Mouse (Mus musculus): Measurements from ENCODE around the gene Prr29.
"Not testable (repeated sequence)": the region's sequence is repeated elsewhere in the genome, so short reads cannot be mapped to it uniquely, and the experiment has no call there.

Prr29 gene

GRCm38 (mm10) chr11:106365366-106365765, at the start of gene Prr29:
TSS of gene Prr29 (plus strand) at chr11:106365472.
- DNase-seq (ENCODE audit: low spot score in 2 of 2) = no peak

- DNase-seq (ENCODE audit: low spot score in 2 of 2) = no peak
These were observed 48.9 kb upstream of the Prr29 start for GRCm38 (mm10) chr11:106316416-106316815.

- no peak for DNase-seq (ENCODE audit: low spot score in 2 of 2)
These were observed 47.5 kb upstream of the Prr29 start for GRCm38 (mm10) chr11:106317801-106318200.

GRCm38 (mm10) chr11:106318406-106319366, 46.6 kb upstream of the Prr29 start:
- peak in 1 of 2 experiments; percentile 27 for DNase-seq (ENCODE audit: low spot score in 2 of 2)

GRCm38 (mm10) chr11:106324858-106325257, 40.4 kb upstream of the Prr29 start:
- DNase-seq (ENCODE audit: low spot score in 2 of 2) = peak in 1 of 2 experiments; percentile 21

GRCm38 (mm10) chr11:106325566-106326206, 39.6 kb upstream of the Prr29 start:
- DNase-seq (ENCODE audit: low spot score in 2 of 2) = peak; percentile 25 to 49

GRCm38 (mm10) chr11:106326475-106326874, 38.8 kb upstream of the Prr29 start:
- DNase-seq (ENCODE audit: low spot score in 2 of 2) = no peak

GRCm38 (mm10) chr11:106328521-106328920, 36.8 kb upstream of the Prr29 start:
- no peak for DNase-seq (ENCODE audit: low spot score in 2 of 2)

- DNase-seq (ENCODE audit: low spot score in 2 of 2) = peak; percentile 42 to 44
These were observed 36.1 kb upstream of the Prr29 start for GRCm38 (mm10) chr11:106329128-106329527.

GRCm38 (mm10) chr11:106329682-106330081, 35.6 kb upstream of the Prr29 start:
- peak in 1 of 2 experiments; percentile 20 for DNase-seq (ENCODE audit: low spot score in 2 of 2)

GRCm38 (mm10) chr11:106332458-106332857, 32.8 kb upstream of the Prr29 start:
- DNase-seq (ENCODE audit: low spot score in 2 of 2) = peak in 1 of 2 experiments; percentile 27

- DNase-seq (ENCODE audit: low spot score in 2 of 2) = no peak
These were observed 31.2 kb upstream of the Prr29 start for GRCm38 (mm10) chr11:106334066-106334465.

GRCm38 (mm10) chr11:106338029-106338428, 27.2 kb upstream of the Prr29 start:
- no peak for DNase-seq (ENCODE audit: low spot score in 2 of 2)

- DNase-seq (ENCODE audit: low spot score in 2 of 2) = no peak
These were observed 26.4 kb upstream of the Prr29 start for GRCm38 (mm10) chr11:106338870-106339269.

- not testable (repeated sequence) for DNase-seq (ENCODE audit: low spot score in 2 of 2)
These were observed 25.9 kb upstream of the Prr29 start for GRCm38 (mm10) chr11:106339323-106339722.

GRCm38 (mm10) chr11:106340990-106341520, 24.2 kb upstream of the Prr29 start:
- DNase-seq (ENCODE audit: low spot score in 2 of 2) = no peak

- DNase-seq (ENCODE audit: low spot score in 2 of 2) = no peak
These were observed 20.4 kb upstream of the Prr29 start for GRCm38 (mm10) chr11:106344910-106345309.

- no peak for DNase-seq (ENCODE audit: low spot score in 2 of 2)
These were observed 15.5 kb upstream of the Prr29 start for GRCm38 (mm10) chr11:106349772-106350171.

- DNase-seq (ENCODE audit: low spot score in 2 of 2) = no peak
These were observed 14.4 kb upstream of the Prr29 start for GRCm38 (mm10) chr11:106350853-106351252.

GRCm38 (mm10) chr11:106351253-106351652, 14.0 kb upstream of the Prr29 start:
- DNase-seq (ENCODE audit: low spot score in 2 of 2) = no peak

- no peak for DNase-seq (ENCODE audit: low spot score in 2 of 2)
These were observed 13.3 kb upstream of the Prr29 start for GRCm38 (mm10) chr11:106351941-106352340.

- DNase-seq (ENCODE audit: low spot score in 2 of 2) = no peak
These were observed 12.1 kb upstream of the Prr29 start, which contains the start of gene Scn4a for GRCm38 (mm10) chr11:106353188-106353587. TSS of gene Scn4a (minus strand) at chr11:106353288.
